Mouse (Mus musculus) stomach, postnatal 0 days (tissue): ENCODE measurements at regions not wholly inside any gene's neighbourhood (a gene's known extent, or its start where the extent isn't known, plus 50 kb on each side); places are given as distances from the start of the nearest gene placed in this dataset.

ENCODE experiments used
- CTCF ChIP-seq: IDR thresholded peaks from 2 replicates; pipeline ENCODE4 v1.5.1; 2016; ENCODE audit warnings: antibody characterized with exemption, low read depth, mild to moderate bottlenecking, moderate library complexity
- EP300 ChIP-seq: optimal IDR thresholded peaks from 2 replicates; pipeline ENCODE3; 2016; ENCODE audit warnings: antibody characterized with exemption

DNA sequence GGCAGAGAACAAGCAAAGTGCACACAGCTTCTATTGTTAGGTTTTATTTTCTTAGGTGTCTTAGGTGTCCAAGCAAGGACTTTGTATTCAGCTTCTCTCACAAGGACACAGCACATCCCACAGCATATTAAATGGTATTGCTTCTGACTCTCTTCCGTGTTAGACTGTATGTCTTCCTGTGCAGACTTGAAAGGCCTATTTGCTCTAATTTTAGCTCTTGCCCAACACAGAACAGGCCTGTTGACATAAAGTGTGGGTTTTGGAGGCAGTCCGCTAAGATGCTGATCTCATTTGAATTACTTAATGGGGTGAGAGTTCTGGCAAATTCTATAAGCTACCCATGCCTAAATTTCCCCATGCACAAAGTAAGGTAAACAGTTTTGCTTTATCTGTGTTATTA, 96.1 kb upstream of the Gm12695 start:
- TF ChIP-seq CTCF (no peak), EP300 (no peak)
